Mouse (Mus musculus) lung, embryonic 15.5 days (tissue): ENCODE data around the gene Gcnt4. TPM values are rescaled to one million over a fixed set of nuclear protein-coding genes. Genes with fewer than 3 reads are reported as not detected.

Source experiments
- polyA plus RNA-seq: library from polyadenylated mRNA; unstranded; fragments of >200 nt; fragmentation: Nextera tagmentation; extraction: Ambion mirVana; gene quantifications from 2 replicates; pipeline ENCODE4 v1.2.1, GENCODE M21; 2015

Gene Gcnt4
- polyA plus RNA-seq, 1 experiment from 2014 or later, result 0.31 TPM

Other genes starting within 250 kb of the Gcnt4 start
- not detected in 2 replicates for gene Ankrd31, start 176.4 kb upstream of the Gcnt4 start, polyA plus RNA-seq
- not detected in 2 replicates for gene 1700029F12Rik, start 109.7 kb downstream of the Gcnt4 start, polyA plus RNA-seq
- gene Fam169a, start 142.6 kb downstream of the Gcnt4 start, polyA plus RNA-seq, result 1.3 and 1.4 TPM in 2 replicates
- 3.1 and 3.8 TPM in 2 replicates for gene Gm6169, start 174.5 kb downstream of the Gcnt4 start, polyA plus RNA-seq
- gene Gfm2, start 213.2 kb downstream of the Gcnt4 start, polyA plus RNA-seq, result 24.5 and 26.7 TPM in 2 replicates
- 49.3 and 50.3 TPM in 2 replicates for gene Nsa2, start 213.2 kb downstream of the Gcnt4 start, polyA plus RNA-seq